ENCODE assay signal across 10 mouse cellular contexts in the genomic region with DNA sequence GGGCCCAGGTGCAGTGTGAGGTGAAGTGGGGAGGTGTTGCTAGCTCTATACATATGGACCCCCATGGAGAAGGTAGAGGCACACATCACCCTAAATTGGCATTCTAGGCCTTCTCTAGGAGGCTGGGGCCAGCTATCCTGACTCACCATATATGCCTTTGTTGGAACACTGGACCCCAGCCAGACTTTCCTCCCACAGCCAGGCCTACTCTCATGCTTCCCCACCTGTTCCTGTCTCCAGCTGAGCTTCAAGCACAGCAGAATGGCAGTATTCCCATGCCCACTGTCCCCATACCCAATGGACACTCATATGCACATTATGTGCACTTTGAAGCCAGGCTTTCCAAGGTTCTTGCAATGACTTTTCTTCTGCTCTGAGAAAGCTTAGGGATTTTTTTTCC.
DNase-seq lines count a peak whose midpoint lies in the region; TF ChIP-seq lines count a peak whose summit lies in the region.
"Had no signal": no experiment of that assay in that cellular context is flagged by ENCODE, and none has a peak within 500 bp of the region (broad histone marks: within the 10 kb centered on the region; RNA-seq: fewer than 3 reads in every experiment).

No protein-coding gene starts in this region.

- H3K79me2 ChIP-seq in C2C12 (ENCODE audit: control insufficient read depth, insufficient read depth), result no peaks in the 10 kb centered on the region

- no peaks in the 10 kb centered on the region for H3K79me3 ChIP-seq in C2C12 (ENCODE audit: low read depth)

- no peak for TF ChIP-seq CTCF in C2C12 (IDR thresholded peaks at IDR 0.05; ENCODE audit: control insufficient read depth, insufficient read depth, insufficient read length)

- no peaks in the 10 kb centered on the region for H3K27me3 ChIP-seq in C2C12 (ENCODE audit: control insufficient read depth, insufficient read depth, insufficient read length)
- H3K27me3 ChIP-seq: heart, embryonic 13.5 days had no signal

- no peaks in the 10 kb centered on the region for H3K36me3 ChIP-seq in C2C12 (ENCODE audit: control insufficient read depth, insufficient read depth)
- H3K36me3 ChIP-seq: heart, embryonic 13.5 days had no signal

- no peak overlapping the region for H3K4me3 ChIP-seq in C2C12 (ENCODE audit: insufficient read depth, poor library complexity, severe bottlenecking)
- H3K4me3 ChIP-seq: heart, embryonic 13.5 days had no signal

- intact Hi-C loops in left cerebral cortex, postnatal 25 days (cut with DNase I), result loop anchor here (10.0 kb wide), 2 partner anchors 1097 to 1237 kb away; no protein-coding TSS in a partner anchor

- peak; percentile 65 for DNase-seq in cerebellum, adult 11 months
- DNase-seq in layer of hippocampus, adult 11-12 months (ENCODE audit: low spot score), result peak; percentile 87
- peak; percentile 78 to 95 for DNase-seq in left cerebral cortex, postnatal 25 days (ENCODE audit: low spot score in 2 of 2)
- DNase-seq in urinary bladder, postnatal 14 days (ENCODE audit: low spot score), result no peak
- DNase-seq in kidney, postnatal 4 days, result no peak
- no peak for DNase-seq in lung, postnatal 10 days
- no peak for DNase-seq in thymus, postnatal 10 days (ENCODE audit: low spot score in 2 of 2)
- DNase-seq: liver, postnatal 0 days had no signal

- no peak overlapping the region for H3ac ChIP-seq in C2C12 (ENCODE audit: control insufficient read depth, insufficient read length, low read depth)

TF ChIP-seq in C2C12, 6 proteins besides CTCF, POLR2A, EP300 and RAD21:
- TF ChIP-seq FOSL1 (IDR thresholded peaks at IDR 0.05; ENCODE audit: insufficient read depth, low read length, poor library complexity, severe bottlenecking) (no peak), CEBPB (IDR thresholded peaks at IDR 0.05; ENCODE audit: low read depth) (no peak), MYOD1 (IDR thresholded peaks at IDR 0.05; ENCODE audit: control insufficient read depth, insufficient read length, low read depth) (peak; percentile 56)

Comparison
In these comparisons a context has a peak if more than half of its experiments do, and no peak if none do; other contexts are left out.
1. DNase-seq: peak in cerebellum, adult 11 months (single experiment), layer of hippocampus, adult 11-12 months (single experiment) and left cerebral cortex, postnatal 25 days (2 of 2); none in urinary bladder, postnatal 14 days (single experiment), kidney, postnatal 4 days (0 of 2), lung, postnatal 10 days (single experiment) and thymus, postnatal 10 days (0 of 2).